Mouse (Mus musculus) forebrain, embryonic 11.5 days (tissue): ENCODE data around the gene Krt19. TPM values are rescaled to one million over a fixed set of nuclear protein-coding genes. Genes with fewer than 3 reads are reported as not detected.

ENCODE experiments used
- ATAC-seq: fragments of 200-750 bp; cut with Nextera tagmentation; replicated peaks from 2 replicates; pipeline ENCODE4 v1.8.0; 2017; ENCODE audit warnings: moderate TSS enrichment; ENCODE audit not compliant: low FRiP score
- DNase-seq: peaks from one replicate; pipeline ENCODE4 v3.0.0-alpha.2; 2017; ENCODE audit warnings: low spot score
- H3K27ac ChIP-seq: fragments of 300-500 bp; sonication (generic); 2 replicates; pipeline ENCODE4 v1.5.1; 2014; ENCODE audit warnings: low read depth, low read length
- H3K27me3 ChIP-seq: fragments of 300-500 bp; sonication (generic); 2 replicates; pipeline ENCODE4 v1.6.1; 2014; ENCODE audit warnings: mild to moderate bottlenecking, low read length, mixed read lengths; ENCODE audit not compliant: control insufficient read depth, insufficient read depth
- H3K36me3 ChIP-seq: fragments of 300-500 bp; sonication (generic); 2 replicates; pipeline ENCODE4 v1.6.1; 2014; ENCODE audit warnings: mild to moderate bottlenecking, low read length, moderate library complexity, mixed read lengths; ENCODE audit not compliant: control insufficient read depth, insufficient read depth
- H3K4me1 ChIP-seq: fragments of 300-500 bp; sonication (generic); replicated peaks from 2 replicates; pipeline ENCODE4 v1.6.1; 2014; ENCODE audit warnings: low read length, mixed read lengths; ENCODE audit not compliant: control insufficient read depth, insufficient read depth
- H3K4me2 ChIP-seq: fragments of 300-500 bp; sonication (generic); 2 replicates; pipeline ENCODE4 v1.6.1; 2014; ENCODE audit warnings: low read depth, mild to moderate bottlenecking, low read length, moderate library complexity, mixed read lengths; ENCODE audit not compliant: severe bottlenecking
- H3K4me3 ChIP-seq: fragments of 300-500 bp; sonication (generic); 2 replicates; pipeline ENCODE4 v1.5.1; 2014; ENCODE audit warnings: low read depth, low read length
- H3K9ac ChIP-seq: fragments of 300-500 bp; sonication (generic); 2 replicates; pipeline ENCODE4 v1.6.1; 2014; ENCODE audit warnings: low read length
- H3K9me3 ChIP-seq: fragments of 300-500 bp; sonication (generic); 2 replicates; pipeline ENCODE4 v1.6.1; 2016; ENCODE audit warnings: low read length, mixed read lengths; ENCODE audit not compliant: control insufficient read depth
- WGBS: fragments of 180-500 bp; shearing (Covaris S2); extraction: QIAGEN DNeasy Blood & Tissue Kit; methylation state at CpG from one replicate; pipeline ENCODE4 v1.1.7; 2014; 5-methylcytosine and 5-hydroxymethylcytosine counted together
- polyA plus RNA-seq: library from polyadenylated mRNA; unstranded; fragments of >200 nt; fragmentation: Nextera tagmentation; extraction: Ambion mirVana; gene quantifications from 2 replicates; pipeline ENCODE4 v1.2.1, GENCODE M21; 2014

The Krt19 gene
- polyA plus RNA-seq, 1 experiment from 2014 or later: 3.0 TPM

GRCm38 (mm10) chr11:100121466-100121865, 27.0 kb downstream of the Krt19 start, which contains the start of gene Krt13:
Krt13 (minus strand) TSS chr11:100121566.
- Histone ChIP-seq H3K4me2 (no peak within 1 kb of the TSS), H3K4me3 (no peak within 1 kb of the TSS), H3K27ac (no peak within 1 kb of the TSS), H3K27me3 (no peaks in the 10 kb centered on the region), H3K36me3 (no peaks in the 10 kb centered on the region), H3K9ac (no peak within 1 kb of the TSS), H3K9me3 (no peaks in the 10 kb centered on the region), H3K4me1 (no peaks in the 10 kb centered on the region)
- DNase-seq (no peak), ATAC-seq (no peak)
- WGBS: 90% methylated on average over 3 of the region's 3 CpGs

GRCm38 (mm10) chr11:100120331-100120730, 28.1 kb downstream of the Krt19 start:
- no peak overlapping the region for H3K9ac ChIP-seq
- H3K4me1 ChIP-seq: no peaks in the 10 kb centered on the region
- H3K4me2 ChIP-seq: no peak overlapping the region
- no peaks in the 10 kb centered on the region for H3K9me3 ChIP-seq
- ATAC-seq (no peak), DNase-seq (no peak)
- H3K4me3 ChIP-seq: no peak overlapping the region
- no peaks in the 10 kb centered on the region for H3K36me3 ChIP-seq
- no peaks in the 10 kb centered on the region for H3K27me3 ChIP-seq
- WGBS: 90% methylated on average over 5 of the region's 5 CpGs
- H3K27ac ChIP-seq: no peak overlapping the region

- no peak overlapping the region for H3K27ac ChIP-seq
- no peaks in the 10 kb centered on the region for H3K27me3 ChIP-seq
- WGBS: 87% methylated on average over 2 of the region's 2 CpGs
- no peaks in the 10 kb centered on the region for H3K4me1 ChIP-seq
- no peak for ATAC-seq
- DNase-seq: no peak
- H3K36me3 ChIP-seq: no peaks in the 10 kb centered on the region
- no peak overlapping the region for H3K9ac ChIP-seq
- H3K4me3 ChIP-seq: no peak overlapping the region
- no peak overlapping the region for H3K4me2 ChIP-seq
- H3K9me3 ChIP-seq: no peaks in the 10 kb centered on the region
These were observed 34.8 kb downstream of the Krt19 start for GRCm38 (mm10) chr11:100113742-100114029.

GRCm38 (mm10) chr11:100112935-100113741, 35.3 kb downstream of the Krt19 start:
- Histone ChIP-seq H3K4me1 (no peaks in the 10 kb centered on the region), H3K27ac (no peak overlapping the region), H3K9ac (no peak overlapping the region), H3K4me2 (no peak overlapping the region), H3K27me3 (no peaks in the 10 kb centered on the region), H3K4me3 (no peak overlapping the region), H3K9me3 (no peaks in the 10 kb centered on the region), H3K36me3 (no peaks in the 10 kb centered on the region)
- ATAC-seq (no peak), DNase-seq (no peak)
- 82% methylated on average over 11 of the region's 11 CpGs for WGBS

GRCm38 (mm10) chr11:100105576-100106122, 42.8 kb downstream of the Krt19 start, which contains the start of gene Krt36:
Krt36 (minus strand) TSS chr11:100105626.
- Histone ChIP-seq H3K4me3 (no peak within 1 kb of the TSS), H3K4me1 (no peaks in the 10 kb centered on the region; the same call in 1 of the 2 replicates), H3K9me3 (no peaks in the 10 kb centered on the region), H3K27ac (no peak within 1 kb of the TSS), H3K36me3 (no peaks in the 10 kb centered on the region), H3K9ac (no peak within 1 kb of the TSS), H3K27me3 (no peaks in the 10 kb centered on the region), H3K4me2 (no peak within 1 kb of the TSS)
- no peak for DNase-seq
- ATAC-seq: no peak
- 89% methylated on average over 6 of the region's 6 CpGs for WGBS

- WGBS: 72% methylated on average over 15 of the region's 15 CpGs
- Histone ChIP-seq H3K27me3 (no peaks in the 10 kb centered on the region), H3K9ac (no peak overlapping the region), H3K4me2 (no peak overlapping the region), H3K4me1 (no peaks in the 10 kb centered on the region; the same call in 1 of the 2 replicates), H3K4me3 (no peak overlapping the region), H3K9me3 (no peaks in the 10 kb centered on the region), H3K36me3 (no peaks in the 10 kb centered on the region), H3K27ac (no peak overlapping the region)
- no peak for DNase-seq
- no peak for ATAC-seq
These were observed 45.6 kb downstream of the Krt19 start for GRCm38 (mm10) chr11:100102693-100103429.

- 87% methylated on average over 4 of the region's 4 CpGs for WGBS
- no peaks in the 10 kb centered on the region for H3K27me3 ChIP-seq
- no peak for ATAC-seq
These were observed 48.1 kb downstream of the Krt19 start for GRCm38 (mm10) chr11:100100391-100100790.

GRCm38 (mm10) chr11:100097819-100098218, 50.6 kb downstream of the Krt19 start:
- H3K27ac ChIP-seq: no peak overlapping the region
- no peaks in the 10 kb centered on the region for H3K27me3 ChIP-seq
- no peak overlapping the region for H3K4me2 ChIP-seq
- H3K9ac ChIP-seq: no peak overlapping the region
- no peaks in the 10 kb centered on the region; the same call in 1 of the 2 replicates for H3K4me1 ChIP-seq
- H3K9me3 ChIP-seq: no peaks in the 10 kb centered on the region
- 83% methylated on average over 9 of the region's 9 CpGs for WGBS
- DNase-seq: no peak
- no peak overlapping the region for H3K4me3 ChIP-seq
- ATAC-seq: no peak
- H3K36me3 ChIP-seq: no peaks in the 10 kb centered on the region

More at GRCm38 (mm10) chr11:100100391-100100790, 48.1 kb downstream of the Krt19 start:
- Histone ChIP-seq H3K27ac (no peak overlapping the region), H3K4me1 (no peaks in the 10 kb centered on the region; the same call in 1 of the 2 replicates), H3K9ac (no peak overlapping the region), H3K9me3 (no peaks in the 10 kb centered on the region), H3K4me2 (no peak overlapping the region), H3K4me3 (no peak overlapping the region), H3K36me3 (no peaks in the 10 kb centered on the region)
- no peak for DNase-seq
